Mouse (Mus musculus): ENCODE results near the gene Dixdc1. TPM values are rescaled to one million over a fixed set of nuclear protein-coding genes. Genes with fewer than 3 reads are reported as not detected.

Dixdc1 gene
- polyA plus RNA-seq, 1 experiment from 2014 or later, result 18.6 TPM

DNA sequence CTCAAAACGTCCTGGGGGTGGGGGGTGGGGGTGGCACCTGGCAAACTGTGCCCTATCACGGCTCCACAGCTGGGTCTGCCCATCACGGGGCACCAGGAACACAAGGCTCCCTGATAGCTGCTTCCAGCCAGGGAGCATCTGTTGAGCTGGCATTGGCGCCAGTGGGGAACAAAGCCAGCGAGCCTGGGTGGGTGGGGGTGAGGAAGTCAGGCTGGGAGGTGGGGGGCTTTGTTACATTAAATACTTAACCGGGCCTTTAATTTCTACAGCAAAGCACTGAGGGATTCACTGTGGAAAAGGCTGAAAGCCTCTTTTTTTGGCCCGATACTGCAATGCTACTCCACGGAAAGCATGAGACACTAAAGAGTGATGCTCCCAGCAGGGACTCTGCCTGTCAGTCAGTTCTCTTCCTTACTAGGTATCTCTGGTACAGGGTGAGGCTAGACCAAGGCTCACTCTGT, 16.8 kb downstream of the Dixdc1 start:
- 58% methylated on average over 8 of the region's 8 CpGs for WGBS
- H3K4me2 ChIP-seq, result peak overlapping the region; percentile 8; the same call in 1 of the 2 replicates
- no peak for ATAC-seq (ENCODE audit: low FRiP score)
- no peaks in the 10 kb centered on the region for H3K36me3 ChIP-seq (replicated peaks)
- H3K27me3 ChIP-seq, result no peaks in the 10 kb centered on the region
- H3K4me3 ChIP-seq (replicated peaks), result no peak overlapping the region
- H3K4me1 ChIP-seq, result peaks cover 50% of the 10 kb centered on the region
- peak overlapping the region; percentile 56; the same call in 1 of the 2 replicates for H3K27ac ChIP-seq
- no peak overlapping the region for H3K9ac ChIP-seq
- H3K9me3 ChIP-seq, result no peaks in the 10 kb centered on the region

DNA sequence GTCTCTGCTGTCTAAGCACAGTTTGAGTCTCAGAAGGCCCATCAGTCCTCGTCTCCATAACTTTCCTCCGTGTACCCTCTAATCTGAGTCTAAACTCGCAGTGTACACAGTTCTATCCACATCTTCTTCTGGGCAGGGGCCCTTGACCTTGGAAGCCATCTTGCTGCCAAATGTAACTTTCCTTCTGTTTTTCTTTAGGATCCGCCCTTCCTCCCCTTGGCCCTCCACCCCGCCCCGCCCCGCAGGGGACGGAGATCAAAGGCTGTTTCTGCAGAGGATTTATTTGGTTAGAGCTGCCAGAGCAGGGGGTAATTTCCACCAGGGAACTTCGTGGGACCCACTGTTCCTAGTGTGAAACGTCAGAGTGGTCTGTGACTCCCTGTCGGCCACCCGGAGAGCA, 18.3 kb downstream of the Dixdc1 start:
- no peaks in the 10 kb centered on the region for H3K9me3 ChIP-seq
- no peak overlapping the region for H3K27ac ChIP-seq
- H3K4me3 ChIP-seq (replicated peaks), result no peak overlapping the region
- H3K4me1 ChIP-seq, result peaks cover 36% of the 10 kb centered on the region
- H3K4me2 ChIP-seq, result no peak overlapping the region
- H3K9ac ChIP-seq, result no peak overlapping the region
- ATAC-seq (ENCODE audit: low FRiP score), result no peak
- H3K36me3 ChIP-seq (replicated peaks), result no peaks in the 10 kb centered on the region
- H3K27me3 ChIP-seq, result no peaks in the 10 kb centered on the region
- 53% methylated on average over 12 of the region's 12 CpGs for WGBS

DNA sequence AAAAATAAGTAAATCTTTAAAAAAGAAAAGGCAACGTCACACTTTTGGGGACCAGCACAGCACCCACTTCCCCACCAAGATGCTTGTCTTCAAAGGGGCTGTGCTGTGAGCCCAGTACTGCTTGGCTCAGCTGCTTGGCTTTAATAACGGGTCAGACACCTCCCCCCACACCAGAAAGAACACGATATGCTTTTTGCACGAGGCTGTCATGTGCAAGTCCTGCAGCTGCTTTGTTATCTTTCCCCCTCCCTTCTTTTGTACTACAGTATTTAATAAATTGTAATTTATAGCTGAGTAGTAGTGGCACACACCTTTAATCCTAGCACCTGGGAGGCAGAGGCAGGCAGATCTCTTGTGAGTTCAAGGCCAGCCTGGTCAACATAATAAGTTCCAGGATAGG, 20.4 kb downstream of the Dixdc1 start:
- no peak overlapping the region for H3K4me3 ChIP-seq (replicated peaks)
- H3K9me3 ChIP-seq, result no peaks in the 10 kb centered on the region
- peaks cover 20% of the 10 kb centered on the region for H3K4me1 ChIP-seq
- H3K27ac ChIP-seq, result no peak overlapping the region
- no peak for ATAC-seq (ENCODE audit: low FRiP score)
- no peak overlapping the region for H3K9ac ChIP-seq
- no peak overlapping the region for H3K4me2 ChIP-seq
- H3K27me3 ChIP-seq, result no peaks in the 10 kb centered on the region
- WGBS, result 81% methylated on average over 4 of the region's 4 CpGs
- no peaks in the 10 kb centered on the region for H3K36me3 ChIP-seq (replicated peaks)

DNA sequence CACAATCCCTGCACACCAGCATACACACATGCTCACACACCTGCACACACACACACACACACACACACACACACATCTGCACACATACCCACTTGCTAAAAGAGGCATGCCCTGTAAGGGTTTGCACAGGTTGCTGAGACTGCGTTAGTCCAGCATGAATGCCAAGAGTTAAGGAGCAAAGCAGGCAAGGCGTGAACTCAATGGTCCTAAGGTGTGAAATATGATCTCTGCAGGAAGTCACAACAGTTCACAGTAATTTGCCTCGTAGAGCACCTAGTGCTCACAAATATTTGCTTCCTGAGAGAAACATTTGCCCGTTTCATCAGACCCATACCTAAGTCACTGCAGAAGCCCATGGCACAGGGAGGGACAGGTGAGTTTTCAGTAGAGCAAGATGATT, 25.1 kb downstream of the Dixdc1 start:
- 61% methylated on average over 4 of the region's 4 CpGs for WGBS
- Histone ChIP-seq H3K4me1 (no peaks in the 10 kb centered on the region), H3K27ac (no peak overlapping the region), H3K9me3 (no peaks in the 10 kb centered on the region), H3K9ac (no peak overlapping the region), H3K27me3 (no peaks in the 10 kb centered on the region), H3K36me3 (replicated peaks) (0 out of 2 replicates have a peak, but pooled peaks cover 6% of the 10 kb centered on the region), H3K4me3 (replicated peaks) (no peak overlapping the region), H3K4me2 (no peak overlapping the region)
- ATAC-seq (ENCODE audit: low FRiP score), result no peak

DNA sequence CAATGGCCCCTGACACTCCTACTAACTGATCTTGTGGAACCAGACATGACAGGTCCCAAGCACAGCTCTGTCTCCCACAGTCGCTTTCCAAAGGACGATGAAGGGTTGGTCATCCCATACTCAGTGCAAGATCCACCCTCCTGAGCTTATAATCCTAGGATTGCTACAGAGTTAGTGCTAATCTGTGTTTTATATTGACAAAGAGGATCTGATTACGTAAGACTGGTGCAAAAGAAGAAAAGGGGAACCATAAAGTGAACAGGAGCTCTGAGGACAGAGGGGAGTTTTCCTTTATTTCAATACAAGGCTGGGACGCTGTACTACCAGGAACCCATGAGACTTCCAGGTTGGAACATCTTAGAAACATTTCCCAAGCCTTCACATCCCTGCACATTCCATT, 28.0 kb downstream of the Dixdc1 start:
- WGBS, result 88% methylated on average over 4 of the region's 4 CpGs

DNA sequence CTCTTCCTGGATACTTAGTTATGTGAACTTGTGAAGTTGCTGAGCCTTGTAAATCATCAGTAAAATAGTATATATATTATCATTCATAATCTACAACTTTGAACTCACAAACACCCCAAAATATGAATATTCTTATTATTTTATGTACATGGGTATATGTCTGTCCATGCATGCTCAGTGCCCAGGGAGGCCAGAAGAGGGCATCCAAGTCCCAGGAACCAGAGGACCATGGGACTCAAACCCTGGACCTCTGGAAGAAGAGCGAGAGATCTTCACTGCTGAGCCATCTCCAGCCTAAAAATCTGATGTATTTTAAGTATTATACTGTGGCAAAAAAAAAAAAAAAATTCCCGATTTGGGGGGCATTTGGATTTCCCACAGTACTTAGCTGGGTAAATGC, 30.2 kb downstream of the Dixdc1 start:
- H3K4me3 ChIP-seq (replicated peaks), result no peak overlapping the region
- no peaks in the 10 kb centered on the region for H3K9me3 ChIP-seq
- H3K27ac ChIP-seq, result no peak overlapping the region
- WGBS, result 28% methylated on average over 2 of the region's 2 CpGs
- H3K4me2 ChIP-seq, result no peak overlapping the region
- ATAC-seq (ENCODE audit: low FRiP score), result no peak
- no peak overlapping the region for H3K9ac ChIP-seq
- no peaks in the 10 kb centered on the region for H3K27me3 ChIP-seq
- 0 out of 2 replicates have a peak, but pooled peaks cover 6% of the 10 kb centered on the region for H3K36me3 ChIP-seq (replicated peaks)
- peaks cover 3% of the 10 kb centered on the region; the same call in 1 of the 2 replicates for H3K4me1 ChIP-seq

More for the DNA sequence above, 28.0 kb downstream of the Dixdc1 start:
- ATAC-seq (ENCODE audit: low FRiP score), result no peak
- no peaks in the 10 kb centered on the region for H3K4me1 ChIP-seq
- 0 out of 2 replicates have a peak, but pooled peaks cover 6% of the 10 kb centered on the region for H3K36me3 ChIP-seq (replicated peaks)
- H3K27me3 ChIP-seq, result no peaks in the 10 kb centered on the region
- H3K9me3 ChIP-seq, result no peaks in the 10 kb centered on the region
- no peak overlapping the region for H3K4me2 ChIP-seq
- no peak overlapping the region for H3K4me3 ChIP-seq (replicated peaks)
- no peak overlapping the region for H3K9ac ChIP-seq
- H3K27ac ChIP-seq, result no peak overlapping the region

DNA sequence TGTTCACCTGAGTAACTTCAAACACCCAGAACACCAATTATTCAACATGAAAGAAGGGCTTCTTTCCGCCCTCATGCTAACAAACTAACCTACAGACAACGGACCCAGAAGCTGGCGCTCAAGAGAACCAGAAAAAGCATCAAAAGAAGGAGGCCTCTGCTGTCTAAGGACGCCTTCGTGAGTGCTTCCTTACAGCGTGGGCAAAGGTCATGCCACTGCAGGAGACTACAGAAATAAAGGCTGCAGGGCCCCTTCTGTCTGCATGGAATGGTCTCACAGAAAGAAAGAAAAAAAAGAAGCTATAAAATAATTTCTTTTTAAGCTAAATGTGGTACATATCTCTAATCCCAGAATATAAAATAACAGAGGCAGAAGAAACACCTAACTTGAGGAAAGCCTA, 34.4 kb downstream of the Dixdc1 start:
- WGBS, result 46% methylated on average over 6 of the region's 6 CpGs
- Histone ChIP-seq H3K4me2 (no peak overlapping the region), H3K4me1 (peaks cover 3% of the 10 kb centered on the region; the same call in 1 of the 2 replicates), H3K27ac (no peak overlapping the region), H3K27me3 (peaks cover 18% of the 10 kb centered on the region), H3K9ac (no peak overlapping the region), H3K4me3 (replicated peaks) (no peak overlapping the region), H3K36me3 (replicated peaks) (peaks cover 9% of the 10 kb centered on the region; the same call in 1 of the 2 replicates), H3K9me3 (no peaks in the 10 kb centered on the region)
- no peak for ATAC-seq (ENCODE audit: low FRiP score)

DNA sequence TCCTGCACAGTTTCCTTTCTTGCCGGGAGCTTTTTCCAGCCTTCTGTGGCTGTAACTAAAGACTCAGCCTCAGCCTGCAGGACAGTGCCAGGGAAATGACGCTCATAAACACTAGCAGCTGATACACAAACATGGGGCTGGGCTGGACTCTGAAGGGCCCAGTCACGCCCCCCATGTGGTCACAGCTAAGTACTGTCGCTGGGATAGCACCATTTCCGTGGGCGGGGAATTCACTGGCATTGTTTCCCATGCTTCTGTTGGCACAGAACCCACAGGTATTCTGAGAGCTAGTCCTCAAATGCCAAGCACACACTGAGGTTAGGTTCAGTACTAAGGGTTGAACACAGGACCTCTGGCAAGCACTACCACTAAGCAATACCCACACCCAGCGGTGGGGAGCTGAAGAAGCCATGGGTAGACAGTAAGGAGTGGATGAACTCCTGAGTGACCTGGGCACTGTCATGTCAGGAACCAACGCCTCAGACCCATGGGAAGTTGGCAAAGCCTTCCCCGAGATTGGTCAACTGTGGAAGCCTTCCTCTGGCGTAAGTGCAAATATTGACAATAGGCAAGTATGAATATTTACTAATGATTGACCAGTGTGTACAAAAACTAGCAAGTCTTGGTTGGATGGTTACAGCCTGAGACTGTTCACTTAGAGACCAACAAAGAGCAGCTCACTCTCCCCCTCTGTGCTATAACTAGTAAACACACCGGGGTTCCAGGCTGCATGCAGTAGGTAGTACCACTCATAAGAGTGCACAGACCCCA, 38.2 kb downstream of the Dixdc1 start:
- Histone ChIP-seq H3K27me3 (peaks cover 32% of the 10 kb centered on the region), H3K4me1 (peaks cover 35% of the 10 kb centered on the region), H3K27ac (no peak overlapping the region), H3K36me3 (replicated peaks) (peaks cover 9% of the 10 kb centered on the region; the same call in 1 of the 2 replicates), H3K4me3 (replicated peaks) (no peak overlapping the region), H3K9ac (no peak overlapping the region), H3K9me3 (no peaks in the 10 kb centered on the region), H3K4me2 (no peak overlapping the region)
- 67% methylated on average over 11 of the region's 11 CpGs for WGBS
- no peak for ATAC-seq (ENCODE audit: low FRiP score)

DNA sequence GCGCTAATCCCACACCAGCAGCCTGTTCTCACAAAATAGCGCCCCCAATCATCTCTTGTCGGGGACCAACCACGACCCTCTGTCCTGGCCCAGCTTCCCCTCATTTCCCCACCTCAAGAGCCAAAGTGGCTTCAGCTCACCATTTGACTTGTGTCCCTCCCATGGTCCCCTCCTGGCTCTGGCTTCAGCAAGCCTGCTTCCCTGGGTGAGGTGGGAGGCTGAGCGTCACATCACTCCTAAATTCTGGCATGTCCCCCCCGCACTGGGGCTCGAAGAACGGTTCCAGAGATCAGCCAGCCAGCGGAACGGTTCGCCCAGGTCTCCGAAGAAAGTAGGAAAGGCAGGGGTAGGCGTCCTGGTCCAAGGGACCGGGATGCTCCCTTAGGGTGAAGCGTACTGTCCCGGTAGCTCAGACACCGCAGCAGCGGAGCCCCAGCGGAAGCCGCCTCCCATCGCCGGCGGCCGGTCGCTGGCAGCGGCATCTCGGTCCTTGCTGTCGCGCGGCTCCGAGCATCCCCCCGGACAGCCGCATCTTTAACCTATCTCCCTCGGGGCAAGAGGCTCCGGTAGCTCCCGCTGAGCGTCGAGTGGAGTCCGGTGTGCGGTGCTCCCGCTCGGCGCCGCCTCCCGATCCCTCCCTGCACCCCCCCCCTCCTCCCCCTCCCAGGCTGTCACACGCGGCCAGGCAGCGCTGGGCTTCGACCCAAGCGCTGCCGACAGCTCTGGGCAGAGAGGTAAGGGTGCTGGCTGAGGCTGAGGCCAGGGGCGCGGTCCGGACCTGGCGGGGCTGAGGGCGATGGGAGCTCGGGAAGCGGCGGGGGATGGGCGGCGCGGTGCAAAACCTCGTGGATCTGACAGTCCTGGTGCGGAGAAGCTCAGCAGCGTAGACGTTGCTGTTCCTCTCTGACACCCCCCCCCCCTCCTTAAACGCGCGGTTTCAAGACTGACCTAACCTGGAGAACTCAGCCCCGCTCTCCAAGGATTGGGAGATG, 40.6 kb downstream of the Dixdc1 start:
- Histone ChIP-seq H3K4me1 (peaks cover 35% of the 10 kb centered on the region), H3K27ac (no peak overlapping the region), H3K9me3 (no peaks in the 10 kb centered on the region), H3K4me2 (peak overlapping the region; percentile 100), H3K27me3 (peaks cover 32% of the 10 kb centered on the region), H3K9ac (peak overlapping the region; percentile 75), H3K4me3 (replicated peaks) (peak overlapping the region; percentile 60), H3K36me3 (replicated peaks) (peaks cover 9% of the 10 kb centered on the region; the same call in 1 of the 2 replicates)
- peak; percentile 52 for ATAC-seq (ENCODE audit: low FRiP score)
- WGBS, result under 1% methylated on average over 70 of the region's 70 CpGs

DNA sequence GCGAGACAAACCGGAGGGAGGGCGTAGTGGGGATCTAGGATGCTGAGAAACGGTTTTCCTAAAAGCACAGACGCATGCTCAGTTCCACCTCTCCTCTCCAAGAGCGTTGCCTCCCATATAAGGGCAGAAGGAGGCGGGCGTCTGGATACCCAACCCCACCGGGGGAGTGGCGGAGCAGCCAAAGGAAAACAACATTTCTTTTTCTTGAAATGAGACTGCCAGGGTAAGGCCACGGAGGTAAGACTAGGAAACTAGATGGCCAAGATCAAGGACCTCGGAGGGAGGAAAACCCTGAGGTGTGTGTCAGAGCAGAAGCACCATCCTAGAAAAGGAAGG, 41.6 kb downstream of the Dixdc1 start:
- Histone ChIP-seq H3K4me3 (replicated peaks) (peak overlapping the region; percentile 27), H3K4me2 (peak overlapping the region; percentile 100), H3K27ac (peak overlapping the region; percentile 61; the same call in 1 of the 2 replicates), H3K9me3 (no peaks in the 10 kb centered on the region), H3K9ac (peak overlapping the region; percentile 56), H3K4me1 (peaks cover 45% of the 10 kb centered on the region), H3K36me3 (replicated peaks) (peaks cover 9% of the 10 kb centered on the region; the same call in 1 of the 2 replicates), H3K27me3 (peaks cover 32% of the 10 kb centered on the region)
- peak; percentile 66 for ATAC-seq (ENCODE audit: low FRiP score)
- WGBS, result under 1% methylated on average over 12 of the region's 12 CpGs

DNA sequence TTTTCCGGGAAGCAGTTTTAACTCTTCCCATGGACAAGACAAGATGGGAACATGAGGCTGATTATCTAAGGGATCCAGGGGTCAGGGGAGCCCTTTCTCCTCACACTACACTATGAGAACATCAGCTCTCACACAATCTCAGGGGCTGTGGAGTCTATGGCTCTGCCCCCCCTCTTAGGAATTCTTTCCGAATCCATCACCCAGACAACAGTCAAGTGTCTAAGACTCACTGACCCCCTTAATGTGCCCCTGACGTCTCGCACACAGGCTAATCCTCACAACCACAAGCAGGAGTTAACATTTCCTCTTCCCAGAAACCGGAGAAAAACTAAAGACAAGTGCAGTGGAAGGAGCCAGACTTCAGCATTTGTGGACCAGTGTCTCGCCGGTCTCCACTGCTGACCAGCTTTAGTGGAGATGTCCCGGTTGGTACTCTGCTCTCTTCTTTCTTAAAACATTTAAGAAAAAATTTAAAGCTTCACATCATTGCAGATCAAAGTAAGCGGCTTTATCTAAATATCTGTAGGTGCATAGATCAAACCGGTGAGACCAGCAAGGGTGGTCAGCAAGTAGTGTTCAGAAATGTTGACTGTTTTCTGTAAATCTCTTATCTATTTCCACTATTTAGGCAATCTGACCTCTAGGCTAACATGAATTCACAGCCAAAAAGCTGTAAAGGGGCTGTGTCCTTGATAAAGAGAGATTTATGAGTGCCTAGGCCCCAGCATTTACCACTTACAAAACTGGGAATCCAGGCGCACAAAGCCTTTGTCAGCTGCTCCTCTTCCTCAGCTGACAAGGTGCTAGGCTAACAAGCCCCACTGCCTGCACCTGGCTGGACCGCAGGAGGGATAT, 42.2 kb downstream of the Dixdc1 start:
- H3K27me3 ChIP-seq, result peaks cover 32% of the 10 kb centered on the region
- H3K9ac ChIP-seq, result peak overlapping the region; percentile 56
- H3K36me3 ChIP-seq (replicated peaks), result peaks cover 9% of the 10 kb centered on the region; the same call in 1 of the 2 replicates
- ATAC-seq (ENCODE audit: low FRiP score), result no peak
- peak overlapping the region; percentile 27 for H3K4me3 ChIP-seq (replicated peaks)
- no peaks in the 10 kb centered on the region for H3K9me3 ChIP-seq
- H3K27ac ChIP-seq, result peak overlapping the region; percentile 61; the same call in 1 of the 2 replicates
- WGBS, result 37% methylated on average over 12 of the region's 12 CpGs
- H3K4me1 ChIP-seq, result peaks cover 49% of the 10 kb centered on the region
- H3K4me2 ChIP-seq, result peak overlapping the region; percentile 100
